Mouse (Mus musculus) hindbrain, embryonic 14.5 days (tissue): ENCODE data around the gene Ruvbl1. TPM values are rescaled to one million over a fixed set of nuclear protein-coding genes. Genes with fewer than 3 reads are reported as not detected.

ENCODE experiments used
- ATAC-seq: fragments of 200-750 bp; cut with Nextera tagmentation; 2 replicates; pipeline ENCODE4 v1.8.0; 2017; ENCODE audit warnings: moderate number of reproducible peaks, mild to moderate bottlenecking, moderate TSS enrichment, moderate library complexity; ENCODE audit not compliant: low FRiP score
- DNase-seq: peaks from one replicate; pipeline ENCODE4 v3.0.0-alpha.2; 2015; ENCODE audit warnings: low spot score
- H3K27ac ChIP-seq: fragments of 300-500 bp; sonication (generic); 2 replicates; pipeline ENCODE4 v1.5.1; 2014; ENCODE audit warnings: mild to moderate bottlenecking, moderate library complexity
- H3K27me3 ChIP-seq: fragments of 300-500 bp; sonication (generic); 2 replicates; pipeline ENCODE4 v1.6.1; 2014; ENCODE audit warnings: mild to moderate bottlenecking, low read length, mixed read lengths; ENCODE audit not compliant: control insufficient read depth, insufficient read depth
- H3K36me3 ChIP-seq: fragments of 300-500 bp; sonication (generic); replicated peaks from 2 replicates; pipeline ENCODE4 v1.6.1; 2014; ENCODE audit not compliant: control insufficient read depth, insufficient read depth
- H3K4me1 ChIP-seq: fragments of 300-500 bp; sonication (generic); replicated peaks from 2 replicates; pipeline ENCODE4 v1.6.1; 2014; ENCODE audit warnings: antibody characterized with exemption, low read length, mixed read lengths; ENCODE audit not compliant: control insufficient read depth, insufficient read depth
- H3K4me2 ChIP-seq: fragments of 300-500 bp; sonication (generic); replicated peaks from 2 replicates; pipeline ENCODE4 v1.6.1; 2014; ENCODE audit warnings: mild to moderate bottlenecking, moderate library complexity
- H3K4me3 ChIP-seq: fragments of 300-500 bp; sonication (generic); replicated peaks from 2 replicates; pipeline ENCODE4 v1.5.1; 2014; ENCODE audit warnings: mild to moderate bottlenecking, low read length
- H3K9ac ChIP-seq: fragments of 300-500 bp; sonication (generic); 2 replicates; pipeline ENCODE4 v1.6.1; 2014
- H3K9me3 ChIP-seq: fragments of 300-500 bp; sonication (generic); 2 replicates; pipeline ENCODE4 v1.6.1; 2016; ENCODE audit warnings: low read length; ENCODE audit not compliant: control insufficient read depth
- WGBS: fragments of 180-500 bp; shearing (Covaris S2); extraction: QIAGEN DNeasy Blood & Tissue Kit; methylation state at CpG from one replicate; pipeline ENCODE4 v1.1.7; 2014; 5-methylcytosine and 5-hydroxymethylcytosine counted together
- polyA plus RNA-seq: library from polyadenylated mRNA; unstranded; fragments of >200 nt; fragmentation: Nextera tagmentation; extraction: Ambion mirVana; gene quantifications from 2 replicates; pipeline ENCODE4 v1.2.1, GENCODE M21; 2014

The Ruvbl1 gene
- polyA plus RNA-seq, 1 experiment from 2014 or later = 86.0 TPM

DNA sequence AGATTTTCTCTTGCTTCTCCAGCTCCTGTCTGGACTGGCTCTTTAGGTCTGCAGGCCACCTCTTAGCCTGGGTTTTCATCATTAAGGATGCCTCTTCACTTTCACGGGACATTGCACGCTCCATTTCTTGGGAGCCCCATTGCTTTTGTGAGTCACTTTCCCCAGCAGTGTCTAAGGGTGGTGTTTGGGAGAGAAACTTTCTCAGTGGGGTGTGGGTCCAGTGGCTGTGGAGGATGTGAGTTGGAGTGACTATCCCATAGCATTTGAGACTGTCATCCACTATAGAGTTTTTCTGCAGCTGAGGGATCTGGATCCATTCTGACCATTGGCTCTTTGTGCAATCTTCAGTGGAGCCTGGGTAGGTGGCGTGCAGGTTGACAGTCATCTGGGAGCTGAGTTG is 58.2 kb downstream of the Ruvbl1 start:
- WGBS = 87% methylated on average over 3 of the region's 3 CpGs
- DNase-seq = no peak

DNA sequence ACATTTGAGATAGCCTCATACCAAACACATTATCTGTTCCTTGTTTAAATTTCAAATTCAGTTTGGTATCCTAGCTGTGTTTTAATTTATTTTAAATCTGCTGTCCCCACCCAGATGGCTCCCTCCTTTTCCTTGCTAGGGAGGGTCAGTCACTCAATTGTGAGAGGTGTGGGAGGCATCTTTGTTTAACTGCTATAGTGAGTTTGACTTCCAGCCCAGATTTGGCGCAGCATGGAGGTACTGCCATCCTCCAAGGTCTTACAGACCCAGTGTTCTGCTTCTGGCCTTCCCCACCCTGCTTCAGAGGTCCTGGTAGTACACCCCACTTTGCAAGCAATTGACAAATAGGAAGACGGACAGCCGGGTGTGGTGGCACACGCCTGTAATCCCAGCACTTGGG is 58.8 kb downstream of the Ruvbl1 start:
- no peak for DNase-seq
- Histone ChIP-seq H3K27me3 (no peaks in the 10 kb centered on the region), H3K4me2 (no peak overlapping the region), H3K9ac (no peak overlapping the region), H3K4me1 (peaks cover 9% of the 10 kb centered on the region), H3K27ac (no peak overlapping the region), H3K36me3 (no peaks in the 10 kb centered on the region), H3K4me3 (no peak overlapping the region), H3K9me3 (no peaks in the 10 kb centered on the region)
- WGBS = 83% methylated on average over 4 of the region's 4 CpGs
- no peak for ATAC-seq

More for the DNA sequence above, 58.2 kb downstream of the Ruvbl1 start:
- Histone ChIP-seq H3K27me3 (no peaks in the 10 kb centered on the region), H3K4me2 (no peak overlapping the region), H3K9ac (no peak overlapping the region), H3K9me3 (no peaks in the 10 kb centered on the region), H3K4me3 (no peak overlapping the region), H3K36me3 (no peaks in the 10 kb centered on the region), H3K4me1 (peaks cover 9% of the 10 kb centered on the region), H3K27ac (no peak overlapping the region)
- ATAC-seq = no peak

DNA sequence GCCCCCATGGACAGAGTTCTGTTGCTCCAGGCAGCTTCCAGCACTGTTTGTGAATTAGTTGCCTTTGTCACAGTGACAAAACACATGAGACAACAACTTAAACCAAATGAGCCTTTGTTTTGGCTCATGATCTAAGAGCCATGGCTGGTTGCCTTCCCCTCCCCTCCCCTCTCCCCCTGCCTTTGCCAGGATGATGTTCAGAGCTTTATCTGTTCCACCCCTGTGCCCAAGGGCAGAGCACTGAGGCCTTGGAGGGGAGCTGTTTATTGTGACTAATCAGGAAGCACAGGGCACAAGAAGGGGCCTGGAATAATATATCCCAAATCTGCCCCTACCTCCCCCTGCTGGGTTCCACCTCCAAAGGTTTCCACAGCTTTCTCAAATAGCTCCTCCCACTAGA is 65.1 kb downstream of the Ruvbl1 start:
- Histone ChIP-seq H3K4me1 (no peaks in the 10 kb centered on the region), H3K4me2 (no peak overlapping the region), H3K36me3 (no peaks in the 10 kb centered on the region), H3K9ac (no peak overlapping the region), H3K27me3 (no peaks in the 10 kb centered on the region), H3K9me3 (no peaks in the 10 kb centered on the region), H3K4me3 (no peak overlapping the region), H3K27ac (no peak overlapping the region)
- ATAC-seq (no peak), DNase-seq (no peak)

DNA sequence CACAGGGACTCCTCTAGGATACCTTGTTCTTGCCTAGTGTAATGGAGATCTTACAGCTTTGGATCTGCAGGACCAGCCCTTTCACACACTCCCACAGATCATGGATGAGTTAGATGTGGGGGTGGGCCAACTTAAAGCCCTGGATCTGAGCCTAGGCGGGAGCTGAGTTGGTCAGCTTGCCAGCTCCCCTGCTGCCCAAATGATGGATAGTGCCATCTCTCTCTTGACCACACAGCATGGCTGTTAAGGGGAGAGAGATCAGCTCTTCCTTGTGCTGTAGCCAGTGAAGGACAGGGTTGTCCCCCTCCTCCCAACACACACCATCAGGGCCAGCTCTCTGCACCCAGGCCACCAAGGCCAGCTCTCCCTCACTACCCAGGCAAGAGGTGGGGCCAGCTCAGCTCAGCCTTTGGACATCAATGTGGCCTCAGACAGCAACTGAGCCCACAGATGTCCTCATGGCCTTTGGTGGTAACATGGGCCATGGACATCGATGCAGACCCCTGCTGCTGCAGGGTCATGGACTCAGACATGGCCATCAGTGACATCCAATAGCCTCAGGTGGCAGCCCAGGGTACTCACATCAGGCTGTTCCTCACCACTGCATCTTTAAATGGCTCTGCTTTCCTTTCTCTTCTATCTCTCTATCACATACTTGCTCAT is 75.0 kb downstream of the Ruvbl1 start:
- H3K4me2 ChIP-seq = no peak overlapping the region
- 53% methylated on average over 2 of the region's 2 CpGs for WGBS
- H3K9me3 ChIP-seq = 0 out of 2 replicates have a peak, but pooled peaks cover 5% of the 10 kb centered on the region
- no peaks in the 10 kb centered on the region for H3K36me3 ChIP-seq
- ATAC-seq = no peak
- H3K27me3 ChIP-seq = no peaks in the 10 kb centered on the region
- no peak overlapping the region for H3K9ac ChIP-seq
- peaks cover 6% of the 10 kb centered on the region; the same call in 1 of the 2 replicates for H3K4me1 ChIP-seq
- H3K27ac ChIP-seq = no peak overlapping the region
- no peak overlapping the region for H3K4me3 ChIP-seq
- no peak for DNase-seq

DNA sequence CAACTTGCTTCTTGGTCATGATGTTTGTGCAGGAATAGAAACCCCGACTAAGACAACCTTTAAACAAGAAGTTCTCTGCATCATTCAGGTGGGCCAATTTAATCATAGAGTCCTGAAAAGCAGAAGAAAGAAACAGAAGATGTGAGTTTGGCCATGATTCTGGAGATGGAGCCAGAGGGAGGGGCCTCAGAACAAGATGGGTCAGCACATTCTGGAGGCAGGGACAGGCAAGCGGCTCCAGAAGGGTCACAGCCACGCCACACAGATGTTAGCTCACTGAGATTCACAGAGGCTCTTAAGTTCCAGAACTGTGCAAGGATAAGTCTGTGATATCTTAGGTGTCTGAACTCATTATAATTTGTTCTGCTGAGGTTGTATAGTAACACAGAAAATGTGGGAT is 79.0 kb downstream of the Ruvbl1 start:
- no peak for ATAC-seq
- WGBS = 80% methylated on average over 3 of the region's 3 CpGs
- H3K27ac ChIP-seq = peak overlapping the region; percentile 72; the same call in 1 of the 2 replicates
- H3K4me2 ChIP-seq = no peak overlapping the region
- H3K9me3 ChIP-seq = no peaks in the 10 kb centered on the region
- peaks cover 9% of the 10 kb centered on the region; the same call in 1 of the 2 replicates for H3K4me1 ChIP-seq
- H3K36me3 ChIP-seq = no peaks in the 10 kb centered on the region
- no peak overlapping the region for H3K4me3 ChIP-seq
- no peak for DNase-seq
- no peaks in the 10 kb centered on the region for H3K27me3 ChIP-seq
- H3K9ac ChIP-seq = no peak overlapping the region

DNA sequence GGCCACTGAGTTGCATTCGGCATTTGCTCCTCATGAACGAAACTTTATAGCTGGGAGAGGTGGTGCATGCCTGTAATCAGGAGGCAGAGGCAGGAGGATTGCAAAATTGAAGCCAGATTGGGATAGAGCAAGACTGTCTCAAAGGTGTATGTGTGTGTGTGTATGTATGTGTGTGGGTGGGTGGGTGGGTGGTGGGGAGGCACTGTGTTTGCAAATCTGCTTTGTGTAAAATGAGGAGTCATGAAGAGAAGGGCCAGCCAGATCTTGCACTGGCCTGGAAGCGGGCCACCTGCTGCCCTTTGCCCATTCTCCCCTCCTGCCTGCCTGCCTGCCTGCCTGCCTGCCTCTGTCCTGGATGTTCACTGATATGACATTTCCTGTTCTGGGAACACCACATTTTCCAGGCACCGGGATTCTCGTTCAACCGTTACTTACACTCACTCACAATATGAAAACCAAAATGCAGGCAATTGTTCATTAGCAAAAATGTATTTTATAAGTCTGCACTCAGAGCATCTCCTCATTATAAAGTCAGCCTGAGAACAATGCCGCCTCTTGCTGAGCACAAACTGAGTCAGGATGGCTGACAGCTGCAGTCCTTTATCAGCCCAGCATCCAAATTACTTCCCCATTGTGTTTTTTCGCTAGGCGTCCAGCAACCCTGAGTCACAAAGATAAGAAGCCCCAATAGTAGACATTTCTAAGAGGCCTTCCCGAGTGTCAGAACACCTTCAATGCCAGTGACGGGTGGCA is 79.6 kb downstream of the Ruvbl1 start:
- Histone ChIP-seq H3K36me3 (no peaks in the 10 kb centered on the region), H3K27ac (peak overlapping the region; percentile 72)

DNA sequence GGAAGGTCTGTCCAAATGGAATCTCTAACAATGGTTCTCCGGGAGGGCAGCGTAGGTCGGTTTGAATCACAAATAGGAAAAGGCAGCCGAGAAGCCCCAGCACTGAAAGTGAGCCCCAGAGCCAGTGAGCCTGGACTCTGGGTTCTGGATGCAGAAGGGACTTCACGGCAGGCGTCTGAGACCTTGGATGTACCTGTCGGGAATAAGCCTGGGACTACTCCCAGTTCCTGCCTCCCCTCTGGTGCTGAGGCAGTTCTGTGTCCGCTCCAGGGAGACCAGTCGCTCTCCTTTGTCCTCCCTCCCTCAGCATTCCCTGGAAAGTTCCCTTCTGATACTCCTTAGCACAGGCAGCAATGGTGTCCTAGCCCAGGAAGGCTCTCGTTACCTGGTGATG is 80.2 kb downstream of the Ruvbl1 start:
- no peaks in the 10 kb centered on the region for H3K36me3 ChIP-seq
- ATAC-seq = no peak
- H3K4me3 ChIP-seq = no peak overlapping the region
- H3K4me2 ChIP-seq = no peak overlapping the region
- no peak for DNase-seq
- H3K27me3 ChIP-seq = no peaks in the 10 kb centered on the region
- H3K27ac ChIP-seq = peak overlapping the region; percentile 72
- H3K9ac ChIP-seq = peak overlapping the region; percentile 6; the same call in 1 of the 2 replicates
- WGBS = 16% methylated on average over 10 of the region's 10 CpGs
- H3K9me3 ChIP-seq = no peaks in the 10 kb centered on the region
- peaks cover 9% of the 10 kb centered on the region; the same call in 1 of the 2 replicates for H3K4me1 ChIP-seq

More for the DNA sequence above, 79.6 kb downstream of the Ruvbl1 start:
- peak overlapping the region; percentile 6; the same call in 1 of the 2 replicates for H3K9ac ChIP-seq
- H3K4me3 ChIP-seq = no peak overlapping the region
- DNase-seq (peak; percentile 30), ATAC-seq (no peak)
- no peaks in the 10 kb centered on the region for H3K9me3 ChIP-seq
- no peak overlapping the region for H3K4me2 ChIP-seq
- H3K27me3 ChIP-seq = no peaks in the 10 kb centered on the region
- peaks cover 9% of the 10 kb centered on the region; the same call in 1 of the 2 replicates for H3K4me1 ChIP-seq
- WGBS = 26% methylated on average over 11 of the region's 11 CpGs

Other genes starting within 250 kb of the Ruvbl1 start
- gene Dnajb8, start 243.1 kb upstream of the Ruvbl1 start, polyA plus RNA-seq = not detected in 2 replicates
- gene Eefsec, start 18.9 kb upstream of the Ruvbl1 start, polyA plus RNA-seq = 27.5 and 28.9 TPM in 2 replicates
- gene Sec61a1, start 53.5 kb downstream of the Ruvbl1 start, polyA plus RNA-seq = 140 and 155 TPM in 2 replicates
- 0.62 TPM in 1 of 2 replicates, not detected in the other for gene Kbtbd12, start 172.5 kb downstream of the Ruvbl1 start, polyA plus RNA-seq